Mouse (Mus musculus) cortical plate, adult 2 months (tissue): Measurements from ENCODE around the gene Gm45140. TPM values are rescaled to one million over a fixed set of nuclear protein-coding genes. Genes with fewer than 3 reads are reported as not detected.

Source experiments
- H3K27ac ChIP-seq: fragments of 200-500 bp; 2 replicates; pipeline ENCODE4 v1.5.1; 2012; ENCODE audit warnings: low read length, control low read depth, inconsistent platforms; ENCODE audit not compliant: insufficient read depth
- H3K4me1 ChIP-seq: fragments of 200-500 bp; 2 replicates; pipeline ENCODE4 v1.6.1; 2011; ENCODE audit warnings: low read length; ENCODE audit not compliant: control insufficient read depth, insufficient read depth
- H3K4me3 ChIP-seq: fragments of 200-500 bp; 2 replicates; pipeline ENCODE4 v1.5.1; 2011; ENCODE audit warnings: mild to moderate bottlenecking, low read length, control low read depth; ENCODE audit not compliant: insufficient read depth
- CTCF ChIP-seq: fragments of 200-500 bp; IDR thresholded peaks from 2 replicates; pipeline ENCODE4 v1.5.1; 2011; ENCODE audit warnings: mild to moderate bottlenecking, control low read depth, low read length; ENCODE audit not compliant: insufficient read depth; ENCODE audit errors: extremely low read depth
- POLR2A ChIP-seq: fragments of 200-500 bp; IDR thresholded peaks from 2 replicates; pipeline ENCODE4 v1.6.1; 2011; ENCODE audit warnings: mild to moderate bottlenecking, low read length, control low read depth; ENCODE audit not compliant: insufficient read depth; ENCODE audit errors: extremely low read depth
- polyA plus RNA-seq: library from polyadenylated mRNA; depleted of rRNA; stranded (reverse); fragments of >200 nt; gene quantifications from 2 replicates; pipeline ENCODE4 v1.2.3, GENCODE M21; 2012

Gm45140 gene
- polyA plus RNA-seq, 1 experiment, result 4.3 TPM

GRCm38 (mm10) chr6:87789791-87790190 lies 45.8 kb downstream of the Gm45140 start:
- Histone ChIP-seq H3K4me1 (no peaks in the 10 kb centered on the region), H3K27ac (no peak overlapping the region), H3K4me3 (no peak overlapping the region)
- TF ChIP-seq POLR2A (no peak), CTCF (no peak)

GRCm38 (mm10) chr6:87788896-87789587 lies 46.6 kb downstream of the Gm45140 start:
- no peak for TF ChIP-seq CTCF
- TF ChIP-seq POLR2A, result no peak
- Histone ChIP-seq H3K4me3 (no peak overlapping the region), H3K4me1 (no peaks in the 10 kb centered on the region), H3K27ac (no peak overlapping the region)

- Histone ChIP-seq H3K4me1 (no peaks in the 10 kb centered on the region), H3K27ac (no peak overlapping the region), H3K4me3 (no peak overlapping the region)
- TF ChIP-seq POLR2A, result no peak
- TF ChIP-seq CTCF, result no peak
These were observed 47.2 kb downstream of the Gm45140 start for GRCm38 (mm10) chr6:87788266-87788895.

GRCm38 (mm10) chr6:87787108-87787890 lies 48.3 kb downstream of the Gm45140 start:
- no peak for TF ChIP-seq CTCF
- no peak for TF ChIP-seq POLR2A
- no peak overlapping the region for H3K27ac ChIP-seq
- H3K4me3 ChIP-seq, result no peak overlapping the region
- H3K4me1 ChIP-seq, result no peaks in the 10 kb centered on the region

GRCm38 (mm10) chr6:87786621-87787020 lies 49.0 kb downstream of the Gm45140 start:
- Histone ChIP-seq H3K4me1 (no peaks in the 10 kb centered on the region), H3K4me3 (no peak overlapping the region), H3K27ac (no peak overlapping the region)
- TF ChIP-seq CTCF, result no peak
- no peak for TF ChIP-seq POLR2A

GRCm38 (mm10) chr6:87784033-87784432 lies 51.6 kb downstream of the Gm45140 start:
- no peaks in the 10 kb centered on the region for H3K4me1 ChIP-seq
- no peak overlapping the region for H3K4me3 ChIP-seq
- no peak overlapping the region for H3K27ac ChIP-seq
- TF ChIP-seq POLR2A (no peak), CTCF (no peak)

- Histone ChIP-seq H3K4me3 (no peak overlapping the region), H3K4me1 (no peaks in the 10 kb centered on the region), H3K27ac (no peak overlapping the region)
- no peak for TF ChIP-seq CTCF
- TF ChIP-seq POLR2A, result no peak
These were observed 54.9 kb downstream of the Gm45140 start for GRCm38 (mm10) chr6:87780546-87781301.

GRCm38 (mm10) chr6:87779174-87780165 lies 56.1 kb downstream of the Gm45140 start:
- no peak overlapping the region for H3K4me3 ChIP-seq
- TF ChIP-seq POLR2A (no peak), CTCF (no peak)
- H3K4me1 ChIP-seq, result no peaks in the 10 kb centered on the region
- H3K27ac ChIP-seq, result no peak overlapping the region
